Mouse (Mus musculus) kidney, postnatal 36 days (tissue): Measurements from ENCODE around the gene Zfp865.
"Not testable (repeated sequence)": the region's sequence is repeated elsewhere in the genome, so short reads cannot be mapped to it uniquely, and the experiment has no call there.

Experiments used
- DNase-seq, 2 experiments: peaks; one replicate each; pipeline ENCODE4 v3.0.0; 2021 to 2022; ENCODE audit warnings: mixed read lengths in 2 of 2

The Zfp865 gene

DNA sequence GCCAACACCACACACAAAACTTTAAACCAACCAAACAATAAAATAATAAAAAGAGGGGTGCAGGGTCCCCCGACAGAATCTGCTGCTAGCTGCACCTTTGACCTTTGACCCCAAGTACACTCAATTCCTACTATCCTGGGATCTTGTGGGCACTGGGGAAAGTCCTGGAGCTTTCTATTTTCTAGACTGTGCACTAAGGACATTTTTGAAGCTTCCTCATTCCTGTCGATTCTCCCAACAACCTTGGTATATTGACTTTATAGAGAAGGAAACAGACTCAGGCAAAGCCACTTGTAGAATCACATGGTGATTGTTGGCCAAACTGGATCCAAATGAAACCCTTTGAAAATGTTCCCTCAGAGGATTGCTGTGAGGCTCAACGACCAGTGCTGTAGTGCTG, 4.1 kb upstream of the Zfp865 start:
- peak in 1 of 2 experiments; percentile 33 for DNase-seq

DNA sequence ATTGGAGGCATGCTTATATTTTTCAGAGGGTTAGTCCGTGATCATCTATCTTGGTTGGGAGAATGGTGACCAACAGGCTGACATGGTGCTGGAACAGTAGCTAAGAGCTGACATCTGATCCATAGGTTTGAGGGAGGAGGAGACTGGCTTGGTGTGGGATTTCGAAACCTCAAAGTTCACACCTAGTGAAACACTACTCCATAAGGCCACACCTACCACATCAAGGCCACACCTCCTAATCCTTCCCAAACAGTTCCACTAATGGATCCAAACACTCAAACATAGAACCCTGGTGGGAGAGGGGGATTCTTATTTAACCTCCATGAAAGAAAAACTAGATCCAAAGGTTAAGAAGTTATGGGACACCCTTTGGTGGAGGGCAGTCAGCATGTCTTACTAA, 3.3 kb upstream of the Zfp865 start:
- no peak for DNase-seq

DNA sequence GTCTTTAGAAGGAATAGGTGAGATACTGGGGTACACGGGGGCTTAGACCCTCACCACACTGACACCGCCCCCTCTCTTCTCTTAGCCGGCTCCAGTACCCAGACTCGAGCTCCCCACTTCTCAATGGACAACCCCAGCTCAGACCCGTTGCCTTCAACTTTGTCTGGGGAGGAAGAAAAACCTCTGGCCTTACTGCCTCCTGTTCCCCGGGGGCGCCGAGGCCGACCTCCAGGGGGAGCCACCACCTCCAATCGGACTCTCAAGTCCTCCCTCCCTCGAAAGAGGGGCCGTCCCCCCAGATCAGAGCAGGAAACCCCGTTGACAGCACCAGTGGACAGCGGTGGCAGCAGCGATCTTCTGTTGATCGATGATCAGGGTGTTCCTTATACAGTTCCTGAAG, 2.8 kb upstream of the Zfp865 start:
- DNase-seq = no peak

DNA sequence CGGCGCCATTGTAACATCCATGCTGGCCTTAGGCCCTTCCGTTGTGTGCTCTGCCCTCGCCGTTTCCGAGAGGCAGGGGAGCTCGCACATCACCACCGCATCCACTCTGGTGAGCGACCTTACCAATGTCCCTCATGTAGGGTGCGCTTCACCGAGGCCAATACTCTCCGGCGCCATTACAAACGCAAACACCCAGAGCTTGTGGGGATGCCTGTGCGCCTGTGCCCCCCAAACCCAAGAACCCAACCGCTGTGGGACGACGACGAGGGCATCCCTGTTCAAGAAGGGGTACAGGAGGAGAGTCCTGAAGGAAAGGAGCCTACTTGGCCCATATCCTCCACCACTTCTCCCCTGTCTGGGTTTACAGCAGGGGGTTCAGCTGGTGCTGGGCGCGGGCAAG, 2.2 kb upstream of the Zfp865 start:
- no peak for DNase-seq

DNA sequence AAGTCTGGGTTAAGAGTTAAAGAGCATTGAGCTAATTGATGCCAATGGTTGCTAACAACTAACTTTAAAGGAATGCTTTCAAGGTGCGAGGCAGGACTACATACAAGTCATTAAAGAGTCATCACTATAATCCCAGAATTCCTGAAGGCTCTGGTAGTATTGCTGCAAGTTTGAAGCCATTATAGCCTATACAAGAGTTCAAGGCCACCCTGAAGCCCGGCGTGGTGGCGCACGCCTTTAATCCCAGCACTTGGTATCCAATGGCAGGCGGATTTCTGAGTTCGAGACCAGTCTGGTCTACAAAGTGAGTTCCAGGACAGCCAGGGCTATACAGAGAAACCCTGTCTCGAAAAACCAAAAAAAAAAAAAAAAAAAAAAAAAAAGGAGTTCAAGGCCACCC, 600 bp upstream of the Zfp865 start:
- not testable (repeated sequence) for DNase-seq

DNA sequence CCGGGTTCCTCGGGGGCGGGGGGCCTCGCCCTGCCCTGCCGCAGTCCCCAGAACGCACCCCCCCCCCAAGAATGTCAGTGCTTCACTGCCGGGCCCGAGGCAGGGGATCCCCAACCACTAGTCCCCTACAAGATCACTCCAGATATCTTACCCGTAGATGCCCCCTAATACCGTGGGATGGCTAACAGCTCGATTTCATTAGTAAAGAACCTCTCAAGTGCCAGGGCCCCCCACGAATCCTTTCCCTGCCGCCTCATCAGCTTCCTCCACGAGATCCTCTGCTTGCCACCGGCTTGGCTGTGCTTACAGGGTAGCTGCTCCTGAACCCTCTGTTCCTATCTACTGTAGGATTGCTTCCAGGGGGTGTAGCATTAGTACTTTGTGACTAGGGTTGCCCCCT, 509 bp downstream of the Zfp865 start:
- DNase-seq = no peak

DNA sequence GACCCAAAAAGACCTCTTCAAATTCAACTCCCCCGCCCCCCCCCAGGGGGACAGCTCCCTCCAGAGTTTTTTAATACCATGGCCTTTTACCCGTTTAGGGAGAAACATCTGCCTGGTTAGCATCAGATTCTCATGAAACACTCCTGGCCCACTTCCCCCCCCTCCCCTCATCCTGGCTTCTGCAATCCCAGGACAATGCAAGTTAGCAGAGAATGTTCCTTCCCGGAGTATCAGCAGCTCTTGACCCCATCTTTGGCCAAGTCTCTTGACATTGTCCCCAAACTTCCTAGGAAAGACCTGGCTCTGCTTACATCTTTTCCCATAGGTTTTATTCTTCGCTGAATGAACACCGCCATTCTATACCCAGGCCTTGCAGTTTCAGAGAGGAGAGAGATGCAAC, 1.0 kb downstream of the Zfp865 start:
- DNase-seq = no peak

DNA sequence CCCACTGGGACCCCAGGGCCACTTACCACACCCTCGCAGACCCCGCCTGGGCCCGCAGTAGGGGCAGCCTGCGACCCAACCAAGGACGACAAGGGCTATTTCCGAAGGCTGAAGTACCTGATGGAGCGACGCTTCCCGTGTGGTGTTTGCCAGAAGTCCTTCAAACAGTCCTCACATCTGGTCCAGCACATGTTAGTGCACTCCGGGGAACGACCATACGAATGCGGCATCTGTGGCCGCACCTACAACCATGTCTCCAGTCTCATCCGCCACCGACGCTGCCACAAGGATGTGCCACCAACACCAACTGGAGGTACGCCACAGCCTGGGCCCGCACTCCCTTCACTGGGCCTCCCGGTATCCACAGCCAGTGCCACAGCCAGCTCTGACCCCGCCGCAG, 9.4 kb downstream of the Zfp865 start:
- DNase-seq = no peak

DNA sequence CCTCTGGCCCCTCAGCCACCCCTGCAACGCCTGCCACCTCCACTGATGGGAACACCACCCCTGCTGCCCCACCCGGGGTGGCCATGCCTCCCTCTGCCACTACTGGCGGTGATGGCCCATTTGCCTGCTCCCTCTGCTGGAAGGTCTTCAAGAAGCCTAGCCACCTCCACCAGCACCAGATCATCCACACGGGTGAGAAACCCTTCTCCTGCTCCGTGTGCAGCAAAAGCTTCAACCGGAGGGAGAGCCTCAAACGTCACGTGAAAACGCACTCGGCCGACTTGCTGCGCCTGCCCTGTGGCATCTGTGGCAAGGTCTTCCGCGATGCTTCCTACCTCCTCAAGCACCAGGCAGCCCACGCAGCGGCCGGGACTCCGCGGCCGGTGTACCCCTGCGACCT, 9.8 kb downstream of the Zfp865 start:
- DNase-seq = no peak

DNA sequence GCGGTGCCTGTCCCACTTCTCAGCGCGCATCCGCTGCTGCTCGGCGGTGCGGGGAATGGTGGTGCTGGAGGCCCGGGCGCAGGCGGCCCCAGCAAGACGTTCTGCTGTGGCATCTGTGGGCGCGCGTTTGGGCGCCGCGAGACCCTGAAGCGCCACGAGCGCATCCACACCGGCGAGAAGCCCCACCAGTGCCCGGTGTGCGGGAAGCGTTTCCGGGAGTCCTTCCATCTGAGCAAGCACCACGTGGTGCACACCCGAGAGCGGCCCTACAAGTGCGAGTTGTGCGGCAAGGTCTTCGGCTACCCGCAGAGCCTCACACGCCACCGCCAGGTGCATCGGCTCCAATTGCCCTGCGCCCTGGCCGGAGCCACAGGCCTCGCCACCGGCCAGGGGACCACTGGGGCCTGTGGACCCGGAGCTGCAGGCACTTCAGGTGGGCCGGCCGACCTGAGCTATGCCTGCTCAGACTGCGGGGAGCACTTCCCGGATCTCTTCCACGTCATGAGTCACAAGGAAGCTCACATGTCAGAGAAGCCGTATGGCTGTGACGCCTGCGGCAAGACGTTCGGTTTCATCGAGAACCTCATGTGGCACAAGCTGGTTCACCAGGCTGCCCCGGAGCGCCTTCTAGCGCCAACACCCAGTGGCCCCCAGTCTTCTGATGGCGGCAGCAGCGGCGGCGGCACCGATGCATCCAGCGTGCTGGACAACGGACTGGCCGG, 10.5 kb downstream of the Zfp865 start:
- no peak for DNase-seq

DNA sequence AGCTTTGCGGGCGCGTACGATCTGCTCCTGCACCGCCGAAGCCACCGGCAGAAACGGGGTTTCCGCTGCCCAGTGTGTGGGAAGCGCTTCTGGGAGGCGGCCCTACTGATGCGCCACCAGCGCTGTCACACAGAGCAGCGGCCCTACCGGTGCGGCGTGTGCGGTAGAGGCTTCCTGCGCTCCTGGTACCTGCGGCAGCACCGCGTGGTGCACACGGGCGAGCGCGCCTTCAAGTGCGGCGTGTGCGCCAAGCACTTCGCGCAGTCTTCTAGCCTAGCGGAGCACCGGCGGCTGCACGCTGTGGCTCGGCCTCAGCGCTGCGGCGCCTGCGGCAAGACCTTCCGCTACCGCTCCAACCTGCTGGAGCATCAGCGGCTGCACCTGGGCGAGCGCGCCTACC, 11.3 kb downstream of the Zfp865 start:
- DNase-seq = no peak

DNA sequence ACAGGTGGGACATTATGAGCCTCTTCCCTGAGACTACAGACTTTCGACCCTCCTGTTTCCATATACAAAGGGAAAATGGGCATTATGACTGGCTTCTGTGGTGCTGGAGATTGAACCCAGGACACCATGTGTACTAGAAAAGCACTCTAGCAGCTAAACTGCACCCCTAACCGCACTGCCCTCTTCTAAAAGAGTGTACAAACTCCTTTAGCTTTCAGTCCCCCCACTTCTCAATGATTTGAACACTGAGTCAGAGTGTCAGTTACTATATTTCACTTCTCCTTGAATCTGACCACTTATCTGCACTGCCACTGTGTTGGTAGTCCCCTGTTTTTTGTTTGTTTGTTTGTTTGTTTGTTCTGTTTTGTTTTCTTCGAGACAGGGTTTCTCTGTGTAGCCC, 13.6 kb downstream of the Zfp865 start, which contains the start of gene 4632433K11Rik:
Gene 4632433K11Rik (plus strand): TSS at position 301 of the 400 bp plus-strand sequence.
- no peak for DNase-seq

DNA sequence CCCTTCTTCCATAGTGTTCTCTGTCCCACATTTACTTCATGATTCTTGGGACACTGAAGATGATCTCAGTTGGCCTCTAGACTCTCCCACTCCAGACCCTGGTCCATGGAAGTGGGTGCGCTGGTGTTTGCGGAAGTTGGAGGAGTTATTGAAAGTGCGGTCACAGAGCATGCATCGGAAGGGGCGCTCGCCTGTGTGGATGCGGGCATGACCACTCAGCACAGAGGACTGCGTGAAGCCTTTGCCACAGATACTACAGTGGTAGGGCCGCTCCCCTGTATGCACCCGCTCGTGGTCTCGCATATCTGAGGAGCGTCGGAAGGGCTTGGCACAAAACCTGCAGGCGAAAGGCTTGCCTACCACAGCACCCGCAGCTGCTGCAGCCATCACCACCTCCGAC, 15.5 kb downstream of the Zfp865 start:
- DNase-seq = no peak

DNA sequence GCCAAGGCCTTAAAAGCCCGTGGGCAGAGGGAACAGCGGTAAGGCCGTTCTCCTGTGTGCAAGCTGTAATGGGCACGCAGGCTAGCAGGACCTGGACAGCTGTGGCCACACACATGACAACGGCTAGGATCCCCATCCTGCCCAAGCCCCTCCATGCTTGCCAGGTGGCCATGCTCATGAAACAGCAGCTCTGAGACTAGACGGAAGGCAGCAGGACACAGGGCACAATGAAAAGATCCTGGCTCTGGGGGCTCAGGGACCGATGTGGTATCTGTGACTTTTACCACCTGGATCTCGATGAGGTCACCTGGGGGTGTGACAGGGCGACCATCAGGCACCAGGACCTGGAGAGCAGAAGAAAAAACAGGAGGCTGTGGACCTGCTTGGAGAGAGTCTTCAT, 16.0 kb downstream of the Zfp865 start:
- no peak for DNase-seq

DNA sequence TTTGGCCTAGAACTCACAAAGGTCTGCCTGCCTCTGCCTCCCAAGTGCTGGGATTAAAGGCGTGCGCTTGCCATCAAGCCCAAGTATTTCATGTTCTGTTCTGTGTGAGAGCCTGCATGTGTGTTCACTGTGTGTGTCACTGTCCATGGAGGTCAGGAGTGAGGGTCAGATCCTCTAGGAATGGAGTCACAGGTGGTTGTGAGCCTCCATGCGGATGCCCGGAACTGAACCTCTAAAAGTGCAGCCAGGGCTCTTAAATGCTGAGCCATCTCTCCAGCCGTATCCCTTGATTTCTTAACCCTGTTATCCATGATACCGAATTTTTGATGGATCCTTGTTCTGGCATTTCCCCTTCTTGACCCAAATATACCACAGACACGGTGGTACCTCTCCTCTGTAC, 16.9 kb downstream of the Zfp865 start:
- no peak for DNase-seq

DNA sequence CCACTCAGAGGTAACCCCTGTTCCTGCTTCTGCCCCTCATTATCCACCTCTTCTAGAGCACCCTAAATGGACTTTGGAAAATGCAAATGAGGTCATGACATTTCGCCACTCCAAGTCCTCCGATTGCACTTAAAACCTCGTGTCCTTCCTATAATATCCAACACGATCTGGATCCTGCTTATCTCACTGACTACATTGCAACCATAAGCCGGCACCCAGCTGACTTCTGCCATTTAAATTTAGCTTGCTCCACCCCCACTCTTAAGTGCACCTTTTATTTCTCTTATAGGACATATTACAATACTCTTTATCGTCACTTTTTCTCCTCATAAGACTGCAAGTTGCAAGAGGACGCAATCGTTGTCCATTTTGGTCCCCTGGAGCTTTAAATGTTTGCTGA, 17.3 kb downstream of the Zfp865 start:
- DNase-seq = no peak

DNA sequence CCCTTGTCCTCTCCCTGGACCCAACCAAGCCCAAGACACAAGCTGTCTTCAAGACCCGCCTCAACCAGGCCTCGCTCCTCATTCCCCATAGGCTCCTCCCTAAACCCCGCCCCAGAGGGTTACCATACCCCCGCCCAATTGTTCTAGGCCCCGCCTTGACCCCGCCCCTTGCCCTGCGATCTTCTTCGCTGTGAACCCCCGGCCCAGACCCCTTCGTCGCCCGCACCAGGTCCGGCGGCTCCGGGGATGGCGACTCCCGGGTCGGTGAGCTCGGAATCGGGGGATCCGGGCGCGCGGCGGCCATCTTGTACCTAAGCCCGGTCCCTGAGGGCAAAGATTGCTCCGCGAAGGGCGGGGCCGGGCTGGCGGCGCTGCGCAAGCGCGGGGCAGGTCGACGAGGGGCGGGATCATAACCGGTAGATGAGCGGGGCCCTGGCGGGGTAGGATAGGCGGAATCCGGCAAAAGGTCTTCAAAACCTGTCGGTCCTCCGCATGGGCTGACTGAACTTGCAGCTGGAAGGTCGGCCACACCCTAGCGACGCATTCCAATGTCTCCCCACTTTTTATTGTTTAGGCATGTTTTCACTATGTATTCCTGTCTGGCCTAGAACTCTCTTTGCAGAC, 18.0 kb downstream of the Zfp865 start, which contains the start of gene Zfp784:
Gene Zfp784 (minus strand): TSS at position 338 of the 624 bp plus-strand sequence.
- peak; percentile 93 to 96 for DNase-seq

DNA sequence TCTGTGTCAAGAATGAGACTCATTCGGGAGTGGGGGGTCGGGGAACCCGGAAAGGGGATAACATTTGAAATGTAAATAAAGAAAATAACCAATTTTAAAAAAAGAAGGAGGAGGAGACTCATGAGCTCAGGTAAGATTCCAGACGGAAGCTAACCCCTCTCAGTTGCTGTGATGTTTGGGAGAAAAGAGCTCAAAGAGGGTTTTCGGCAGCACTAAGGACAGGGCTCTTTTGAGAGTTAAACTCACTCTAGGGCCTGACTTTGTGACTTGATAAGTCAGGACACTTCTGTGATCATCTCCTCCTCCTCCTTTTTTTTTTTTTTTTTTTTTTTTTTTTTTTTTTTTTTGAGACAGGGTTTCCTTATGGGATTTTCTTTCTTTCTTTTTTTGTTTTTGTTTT, 18.8 kb downstream of the Zfp865 start:
- DNase-seq = no peak

DNA sequence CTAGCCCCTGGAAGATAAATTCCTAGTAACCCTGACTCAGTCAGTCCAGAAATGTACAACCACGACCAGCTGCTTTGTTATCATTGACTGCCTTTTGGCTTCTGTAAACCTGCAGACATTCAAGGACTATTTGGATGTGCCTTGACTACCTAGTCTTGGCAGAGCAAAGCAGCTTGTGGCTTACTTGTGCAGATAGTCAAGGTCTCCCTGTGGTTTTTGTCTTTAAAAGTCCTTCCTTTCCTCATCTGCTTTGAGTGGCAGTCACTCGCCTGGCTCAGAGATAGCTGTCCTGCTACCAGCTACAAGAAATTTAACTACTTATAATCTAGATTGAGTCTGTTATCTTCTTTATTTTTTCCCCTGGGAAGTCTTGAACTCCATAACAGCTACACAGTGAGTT, 24.8 kb downstream of the Zfp865 start:
- no peak for DNase-seq

DNA sequence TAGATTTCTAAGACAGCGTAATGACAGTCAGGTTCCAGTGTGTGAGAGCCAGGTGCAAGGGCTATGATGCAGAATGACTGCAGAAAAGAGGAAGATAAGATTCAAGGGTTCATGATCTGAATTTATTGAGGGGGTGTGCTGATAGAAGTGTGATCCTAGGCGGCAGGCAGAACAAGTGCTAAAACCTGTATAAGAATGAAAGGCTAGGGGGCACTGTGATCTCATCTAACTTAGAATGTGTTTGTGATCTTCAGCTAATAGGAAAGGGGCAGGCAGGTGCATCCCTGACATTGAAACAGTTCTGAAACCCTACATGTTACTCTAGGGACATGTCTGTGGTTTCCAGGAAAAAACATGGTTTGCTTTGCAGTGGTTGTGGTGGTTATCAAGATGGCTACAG, 25.9 kb downstream of the Zfp865 start:
- no peak for DNase-seq

DNA sequence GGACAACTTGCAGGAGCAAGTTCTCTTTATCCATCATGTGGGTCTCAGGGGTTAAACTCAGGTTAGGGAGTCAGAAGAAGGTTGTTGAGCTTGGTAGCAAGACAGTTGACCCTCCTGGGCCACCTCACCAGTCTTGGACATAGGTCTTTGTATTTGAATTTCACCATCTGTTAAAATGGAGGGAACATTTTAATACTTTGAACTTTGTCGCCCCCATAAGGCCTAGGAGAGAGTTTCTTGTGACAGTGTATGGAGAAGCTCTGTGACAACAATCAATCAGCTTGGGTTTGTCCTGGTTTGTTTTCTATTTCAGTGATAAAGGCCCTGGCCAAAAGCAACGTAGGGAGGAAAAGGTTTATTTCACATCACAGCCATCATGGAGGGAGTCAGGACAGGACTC, 27.1 kb downstream of the Zfp865 start:
- peak; percentile 32 to 40 for DNase-seq

DNA sequence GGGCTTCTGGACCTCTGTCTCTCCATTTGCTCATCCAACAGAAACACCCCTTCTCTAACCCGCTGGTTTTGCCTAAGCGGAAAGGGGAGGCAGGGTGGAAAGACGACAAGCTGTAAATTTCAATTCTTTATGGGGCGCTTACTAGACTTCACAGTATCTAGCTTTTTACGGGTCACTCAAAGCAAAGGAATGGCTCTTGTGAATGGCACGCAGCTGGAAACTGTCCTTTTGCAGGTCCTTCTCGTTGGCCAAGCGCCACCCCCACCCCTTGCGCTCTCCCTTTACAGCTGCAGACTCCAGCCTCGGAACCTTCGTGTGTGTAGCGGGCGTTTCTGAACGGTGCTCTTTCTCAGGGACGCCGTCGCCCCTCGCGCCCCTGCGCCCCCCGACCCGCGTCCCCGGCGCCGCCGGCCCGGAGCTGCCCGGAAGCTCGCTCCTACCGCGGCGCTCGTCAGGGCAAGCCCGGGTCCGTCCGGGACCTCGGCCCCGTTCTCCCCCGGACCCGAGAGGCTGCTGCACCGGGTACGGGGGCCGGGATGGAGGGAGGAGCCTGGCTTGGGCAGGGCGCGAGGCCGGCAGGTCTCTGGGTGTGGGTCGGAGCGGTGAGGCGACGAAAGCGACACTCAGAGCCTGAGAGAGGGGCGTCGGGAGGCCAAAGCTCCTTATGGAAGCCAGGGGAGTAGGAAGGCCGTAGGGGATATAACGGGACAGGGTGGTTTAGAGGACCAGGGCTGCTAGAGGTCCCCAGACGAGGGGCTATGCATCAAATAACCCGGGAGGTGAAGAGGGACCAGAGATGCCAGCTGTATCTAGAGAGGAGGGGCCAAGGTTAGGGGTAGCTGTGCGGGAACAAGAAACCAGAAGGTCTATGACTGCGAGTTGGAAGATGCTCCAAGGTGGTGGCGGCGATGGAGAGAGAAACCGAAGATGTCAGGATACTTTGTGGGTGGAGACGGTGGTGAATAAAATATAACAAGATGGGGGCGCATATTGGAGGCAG, 31.3 kb downstream of the Zfp865 start, which contains the start of gene Zfp580:
Gene Zfp580 (plus strand): TSS at position 346 of the 1,000 bp plus-strand sequence.
- DNase-seq = peak; percentile 60 to 84

DNA sequence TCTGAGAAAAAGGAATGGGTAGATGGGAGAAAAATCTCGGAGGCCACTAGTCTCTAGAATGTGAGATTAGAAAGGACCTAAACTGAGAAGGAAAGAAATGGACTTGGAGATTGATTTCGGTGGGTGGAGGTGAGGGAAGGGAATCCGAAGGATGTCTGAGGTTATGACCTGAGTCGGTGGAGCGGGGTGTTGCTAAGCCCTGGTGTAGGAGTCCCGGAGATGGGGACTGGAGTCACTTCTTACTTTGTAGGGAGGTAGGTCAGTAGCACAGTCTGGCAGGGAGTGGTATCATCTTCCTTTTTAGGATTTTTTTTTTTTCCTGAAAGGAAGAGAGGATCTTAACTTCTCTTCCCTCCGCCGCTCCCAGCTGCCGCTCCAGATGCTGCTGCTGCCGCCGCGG, 32.3 kb downstream of the Zfp865 start:
- no peak for DNase-seq
